Comparison of ENCODE assay signal across 10 mouse cellular contexts in the genomic region with DNA sequence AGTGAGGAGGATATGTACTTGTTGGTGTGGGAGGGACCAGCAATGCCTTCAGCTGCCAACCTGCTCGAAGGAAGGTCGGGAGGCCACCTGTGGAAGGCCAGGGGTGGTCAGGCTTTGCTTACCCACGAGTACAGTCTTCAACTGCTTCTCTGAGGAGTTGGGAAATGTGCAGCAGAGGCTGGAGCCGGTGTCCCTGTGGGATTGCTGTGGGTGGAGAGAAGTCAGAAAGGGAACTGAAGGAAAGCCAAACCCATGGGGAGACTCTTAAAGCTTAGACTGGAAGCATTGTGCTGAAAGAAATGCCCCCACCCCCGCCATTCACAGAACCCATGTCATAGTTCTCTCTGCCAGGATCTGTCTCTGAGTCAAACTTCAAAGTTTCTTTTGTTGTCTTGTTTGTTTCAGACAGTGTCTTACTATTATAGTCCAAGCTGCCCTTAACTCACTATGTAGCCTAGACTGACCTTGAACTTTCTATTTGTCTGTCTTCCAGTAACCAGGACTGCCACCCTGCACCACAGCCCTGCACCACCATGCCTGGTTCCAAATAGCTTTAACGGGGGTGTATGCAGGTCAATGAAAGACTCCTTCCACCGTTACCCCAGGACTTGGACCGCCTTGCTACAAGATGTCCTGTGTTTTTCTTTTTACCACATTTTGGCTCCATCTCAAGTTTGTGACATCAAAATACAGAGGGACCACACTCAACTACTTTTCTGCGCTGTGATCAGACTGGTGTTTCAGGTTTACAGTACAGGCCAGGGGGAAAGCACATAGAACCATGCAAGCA.
DNase-seq lines count a peak whose midpoint lies in the region; ATAC-seq and TF ChIP-seq lines count a peak whose summit lies in the region.
"Had no signal": no experiment of that assay in that cellular context is flagged by ENCODE, and none has a peak within 500 bp of the region (broad histone marks: within the 10 kb centered on the region; RNA-seq: fewer than 3 reads in every experiment).

No protein-coding gene starts in this region.

- H3K4me1 ChIP-seq in lung, postnatal 0 days (ENCODE audit: insufficient read depth, low read depth, low read length), result no peaks in the 10 kb centered on the region
- peaks cover 29% of the 10 kb centered on the region for H3K4me1 ChIP-seq in heart, embryonic 12.5 days (replicated peaks)
- H3K4me1 ChIP-seq in olfactory bulb, adult 2 months (ENCODE audit: control insufficient read depth, insufficient read depth, low read length), result peaks cover 8% of the 10 kb centered on the region
- H3K4me1 ChIP-seq in forebrain, embryonic 16.5 days (replicated peaks; ENCODE audit: control insufficient read depth, insufficient read depth, low read length), result no peaks in the 10 kb centered on the region

- ATAC-seq in frontal cortex, adult (ENCODE audit: low TSS enrichment), result peak; percentile 67
- ATAC-seq in lung, postnatal 0 days, result peak; percentile 33; the same call in 1 of the 2 replicates
- no peak for ATAC-seq in heart, embryonic 12.5 days (ENCODE audit: insufficient number of reproducible peaks, low FRiP score)
- ATAC-seq in erythroid progenitor cell, adult 5-6 weeks (replicated peaks; ENCODE audit: low FRiP score, poor library complexity, severe bottlenecking), result no peak
- ATAC-seq in forebrain, embryonic 16.5 days, result no peak
- ATAC-seq: inflammation-experienced regulatory T-cells, adult 6 months had no signal

- WGBS in lung, postnatal 0 days, result 53% methylated on average over 9 of the region's 9 CpGs
- 65% methylated on average over 9 of the region's 9 CpGs for WGBS in heart, embryonic 12.5 days
- 68% methylated on average over 9 of the region's 9 CpGs for WGBS in olfactory bulb, adult 2 months
- WGBS in forebrain, embryonic 16.5 days, result 70% methylated on average over 9 of the region's 9 CpGs

- TF ChIP-seq CTCF in lung, postnatal 0 days (IDR thresholded peaks at IDR 0.05), result no peak
- no peak for TF ChIP-seq CTCF in olfactory bulb, adult 2 months (IDR thresholded peaks at IDR 0.05; ENCODE audit: insufficient read depth, low read depth, low read length)

- TF ChIP-seq POLR2A in olfactory bulb, adult 2 months (IDR thresholded peaks at IDR 0.05; ENCODE audit: insufficient read depth, low read depth, low read length), result no peak

- no peak for DNase-seq in frontal cortex, postnatal 25 days (ENCODE audit: low spot score in 2 of 2)
- no peak for DNase-seq in lung, postnatal 0 days (ENCODE audit: low spot score)
- no peak for DNase-seq in lung, postnatal 25 days (ENCODE audit: low spot score)

- no peak for TF ChIP-seq EP300 in lung, postnatal 0 days (IDR thresholded peaks at IDR 0.05)

- H3K27me3 ChIP-seq in lung, postnatal 0 days (replicated peaks; ENCODE audit: insufficient read depth, low read length), result no peaks in the 10 kb centered on the region
- H3K27me3 ChIP-seq in heart, embryonic 12.5 days (replicated peaks), result no peaks in the 10 kb centered on the region
- no peaks in the 10 kb centered on the region for H3K27me3 ChIP-seq in forebrain, embryonic 16.5 days (replicated peaks; ENCODE audit: control insufficient read depth, insufficient read depth, low read length)

- no peak overlapping the region for H3K9ac ChIP-seq in lung, postnatal 0 days (replicated peaks; ENCODE audit: low read depth)
- H3K9ac ChIP-seq in heart, embryonic 12.5 days, result no peak overlapping the region
- H3K9ac ChIP-seq in forebrain, embryonic 16.5 days (replicated peaks; ENCODE audit: low read depth, low read length), result no peak overlapping the region

- no peak overlapping the region for H3K4me2 ChIP-seq in lung, postnatal 0 days (replicated peaks; ENCODE audit: low read depth, low read length)
- no peak overlapping the region for H3K4me2 ChIP-seq in heart, embryonic 12.5 days
- H3K4me2 ChIP-seq in forebrain, embryonic 16.5 days (ENCODE audit: low read length), result no peak overlapping the region

- H3K4me3 ChIP-seq in lung, postnatal 0 days (ENCODE audit: low read depth, low read length), result no peak overlapping the region
- no peak overlapping the region for H3K4me3 ChIP-seq in heart, embryonic 12.5 days
- no peak overlapping the region for H3K4me3 ChIP-seq in olfactory bulb, adult 2 months (ENCODE audit: insufficient read depth, low read depth, low read length)
- no peak overlapping the region for H3K4me3 ChIP-seq in forebrain, embryonic 16.5 days (replicated peaks; ENCODE audit: low read length)
- H3K4me3 ChIP-seq: erythroblast, embryonic 14.5 days had no signal

- H3K36me3 ChIP-seq in lung, postnatal 0 days (ENCODE audit: insufficient read depth, low read length), result no peaks in the 10 kb centered on the region
- H3K36me3 ChIP-seq in heart, embryonic 12.5 days, result peaks cover 3% of the 10 kb centered on the region; the same call in 1 of the 2 replicates
- no peaks in the 10 kb centered on the region for H3K36me3 ChIP-seq in forebrain, embryonic 16.5 days (ENCODE audit: control insufficient read depth, insufficient read depth)

- no peak overlapping the region for H3K27ac ChIP-seq in lung, postnatal 0 days (ENCODE audit: low read length)
- peak overlapping the region; percentile 79; the same call in 1 of the 2 replicates for H3K27ac ChIP-seq in heart, embryonic 12.5 days (ENCODE audit: poor library complexity, severe bottlenecking)
- peak overlapping the region; percentile 38; the same call in 1 of the 2 replicates for H3K27ac ChIP-seq in olfactory bulb, adult 2 months (ENCODE audit: insufficient read depth, low read depth, low read length)
- no peak overlapping the region for H3K27ac ChIP-seq in forebrain, embryonic 16.5 days (ENCODE audit: low read length)

- H3K9me3 ChIP-seq in lung, postnatal 0 days (ENCODE audit: low read length), result no peaks in the 10 kb centered on the region
- no peaks in the 10 kb centered on the region for H3K9me3 ChIP-seq in heart, embryonic 12.5 days (replicated peaks)
- no peaks in the 10 kb centered on the region for H3K9me3 ChIP-seq in forebrain, embryonic 16.5 days (ENCODE audit: control insufficient read depth, low read length)

Comparison
In these comparisons a context has a peak if more than half of its experiments do, and no peak if none do; other contexts are left out.
1. ATAC-seq: peak in frontal cortex, adult (single experiment) and lung, postnatal 0 days (single experiment); none in heart, embryonic 12.5 days (single experiment), erythroid progenitor cell, adult 5-6 weeks (single experiment) and forebrain, embryonic 16.5 days (single experiment).
2. H3K27ac ChIP-seq: peak in heart, embryonic 12.5 days (single experiment) and olfactory bulb, adult 2 months (single experiment); none in lung, postnatal 0 days (single experiment) and forebrain, embryonic 16.5 days (single experiment).